Mouse (Mus musculus) intestine, postnatal 0 days (tissue): ENCODE measurements at regions not wholly inside any gene's neighbourhood (a gene's known extent, or its start where the extent isn't known, plus 50 kb on each side); places are given as distances from the start of the nearest gene placed in this dataset.

Source experiments
- ATAC-seq: fragments of 200-750 bp; cut with Nextera tagmentation; 2 replicates; pipeline ENCODE4 v1.8.0; 2017; ENCODE audit warnings: mild to moderate bottlenecking, moderate TSS enrichment, moderate library complexity
- H3K27ac ChIP-seq: fragments of 300-500 bp; sonication (generic); 2 replicates; pipeline ENCODE4 v1.5.1; 2014; ENCODE audit warnings: mild to moderate bottlenecking, low read depth, low read length, moderate library complexity
- H3K27me3 ChIP-seq: fragments of 300-500 bp; sonication (generic); replicated peaks from 2 replicates; pipeline ENCODE4 v1.6.1; 2014; ENCODE audit warnings: low read length, mixed read lengths; ENCODE audit not compliant: control insufficient read depth, insufficient read depth
- H3K36me3 ChIP-seq: fragments of 300-500 bp; sonication (generic); 2 replicates; pipeline ENCODE4 v1.6.1; 2014; ENCODE audit warnings: mild to moderate bottlenecking, moderate library complexity; ENCODE audit not compliant: control insufficient read depth, insufficient read depth
- H3K4me1 ChIP-seq: fragments of 300-500 bp; sonication (generic); replicated peaks from 2 replicates; pipeline ENCODE4 v1.6.1; 2014; ENCODE audit warnings: antibody characterized with exemption, low read length, mixed read lengths; ENCODE audit not compliant: control insufficient read depth, insufficient read depth
- H3K4me2 ChIP-seq: fragments of 300-500 bp; sonication (generic); replicated peaks from 2 replicates; pipeline ENCODE4 v1.6.1; 2014; ENCODE audit warnings: low read depth, mild to moderate bottlenecking, moderate library complexity
- H3K4me3 ChIP-seq: fragments of 300-500 bp; sonication (generic); 2 replicates; pipeline ENCODE4 v1.5.1; 2014; ENCODE audit warnings: low read depth, low read length
- H3K9ac ChIP-seq: fragments of 300-500 bp; sonication (generic); 2 replicates; pipeline ENCODE4 v1.6.1; 2014; ENCODE audit warnings: mild to moderate bottlenecking, low read depth, low read length
- H3K9me3 ChIP-seq: fragments of 300-500 bp; sonication (generic); 2 replicates; pipeline ENCODE4 v1.6.1; 2016; ENCODE audit warnings: mixed run types; ENCODE audit not compliant: control insufficient read depth
- CTCF ChIP-seq: sonication (generic); IDR thresholded peaks from 2 replicates; pipeline ENCODE4 v1.5.1; 2016; ENCODE audit warnings: low read depth, mild to moderate bottlenecking, control low read depth, antibody characterized with exemption, moderate library complexity
- WGBS: fragments of 180-500 bp; shearing (Covaris S2); extraction: QIAGEN DNeasy Blood & Tissue Kit; methylation state at CpG from one replicate; pipeline ENCODE4 v1.1.7; 2014; 5-methylcytosine and 5-hydroxymethylcytosine counted together

DNA sequence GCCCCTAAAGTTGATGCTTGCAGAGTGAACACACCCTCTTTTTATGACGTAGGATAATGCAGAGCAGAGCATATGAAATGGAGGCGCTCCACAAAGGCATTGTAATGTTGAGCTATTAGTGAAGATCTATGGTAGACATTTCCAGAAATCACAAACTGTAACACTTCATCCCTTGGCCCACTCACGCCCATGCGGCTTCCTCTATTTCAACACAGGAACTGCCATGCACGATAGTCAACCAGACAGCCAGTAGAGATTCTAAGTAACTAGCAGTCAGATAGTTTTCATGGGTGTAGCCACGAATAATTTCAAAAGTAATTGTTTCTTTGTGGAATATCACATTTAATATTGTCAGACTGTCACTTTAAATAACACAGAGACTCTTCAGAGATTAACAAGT lies 141.6 kb upstream of the Slc16a7 start:
- no peak for TF ChIP-seq CTCF
- 80% methylated on average over 6 of the region's 6 CpGs for WGBS
- Histone ChIP-seq H3K4me1 (no peaks in the 10 kb centered on the region), H3K4me2 (no peak overlapping the region), H3K27me3 (no peaks in the 10 kb centered on the region), H3K9me3 (no peaks in the 10 kb centered on the region), H3K4me3 (no peak overlapping the region), H3K27ac (no peak overlapping the region), H3K36me3 (no peaks in the 10 kb centered on the region), H3K9ac (no peak overlapping the region)
- no peak for ATAC-seq

DNA sequence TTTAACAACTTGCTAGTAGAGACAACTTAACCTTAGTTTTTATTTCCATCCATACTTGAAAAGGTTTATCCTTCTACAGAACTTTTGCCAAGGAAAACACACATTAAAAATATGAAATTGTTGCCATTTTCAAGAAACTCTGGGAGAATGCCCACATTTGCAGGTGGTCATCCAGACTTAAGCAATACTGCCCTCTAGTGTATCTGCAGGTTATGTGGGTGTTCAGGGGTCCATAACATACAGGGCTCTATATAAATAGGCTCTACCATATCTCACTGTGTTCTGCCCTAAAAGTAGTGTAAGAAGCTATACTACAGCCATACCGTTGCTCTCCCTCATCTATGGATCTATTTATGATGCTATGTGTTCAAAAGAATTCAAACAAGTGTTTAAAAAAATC lies 149.1 kb upstream of the Slc16a7 start:
- H3K4me3 ChIP-seq = no peak overlapping the region
- 41% methylated on average over 1 of the region's 1 CpGs for WGBS
- no peaks in the 10 kb centered on the region for H3K36me3 ChIP-seq
- peak; percentile 80 for TF ChIP-seq CTCF
- H3K9ac ChIP-seq = no peak overlapping the region
- H3K9me3 ChIP-seq = no peaks in the 10 kb centered on the region
- H3K27me3 ChIP-seq = no peaks in the 10 kb centered on the region
- H3K27ac ChIP-seq = no peak overlapping the region
- no peak for ATAC-seq
- no peaks in the 10 kb centered on the region for H3K4me1 ChIP-seq
- H3K4me2 ChIP-seq = no peak overlapping the region

DNA sequence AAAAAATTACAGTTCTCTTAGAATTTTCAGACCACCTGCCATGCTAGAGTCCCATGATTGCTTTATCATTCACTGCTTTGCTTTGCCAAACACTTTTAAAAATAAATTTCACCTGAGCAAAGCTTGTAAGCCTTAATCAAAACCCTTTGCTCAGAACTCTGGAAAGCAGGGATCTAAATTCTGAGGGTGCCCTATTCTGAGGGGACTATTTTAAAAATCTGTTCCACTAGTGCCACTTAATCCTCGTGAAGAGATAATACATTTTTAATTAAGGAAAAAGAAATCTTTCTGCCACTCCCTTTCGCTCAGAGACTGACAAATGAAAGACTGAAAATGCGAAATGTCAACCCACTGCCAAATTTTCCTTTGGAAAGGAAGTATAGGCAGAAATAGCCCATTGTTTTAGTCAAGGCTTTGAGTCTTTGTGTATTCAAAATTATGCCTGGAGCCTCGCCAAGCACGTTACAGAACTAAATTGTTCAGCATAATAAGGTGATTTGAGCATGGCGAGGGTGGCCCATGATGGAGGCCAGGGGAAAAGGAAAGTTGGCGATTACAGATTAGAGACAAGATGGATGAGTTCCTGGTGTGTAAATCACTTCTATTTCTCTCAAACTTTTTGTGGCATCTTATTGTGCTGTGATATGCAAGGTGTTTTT lies 197.4 kb upstream of the Slc16a7 start:
- Histone ChIP-seq H3K4me3 (no peak overlapping the region), H3K4me1 (no peaks in the 10 kb centered on the region), H3K27me3 (no peaks in the 10 kb centered on the region), H3K9me3 (no peaks in the 10 kb centered on the region), H3K27ac (no peak overlapping the region), H3K36me3 (no peaks in the 10 kb centered on the region), H3K4me2 (no peak overlapping the region), H3K9ac (no peak overlapping the region)
- ATAC-seq = no peak
- WGBS = 72% methylated on average over 7 of the region's 7 CpGs
- no peak for TF ChIP-seq CTCF

DNA sequence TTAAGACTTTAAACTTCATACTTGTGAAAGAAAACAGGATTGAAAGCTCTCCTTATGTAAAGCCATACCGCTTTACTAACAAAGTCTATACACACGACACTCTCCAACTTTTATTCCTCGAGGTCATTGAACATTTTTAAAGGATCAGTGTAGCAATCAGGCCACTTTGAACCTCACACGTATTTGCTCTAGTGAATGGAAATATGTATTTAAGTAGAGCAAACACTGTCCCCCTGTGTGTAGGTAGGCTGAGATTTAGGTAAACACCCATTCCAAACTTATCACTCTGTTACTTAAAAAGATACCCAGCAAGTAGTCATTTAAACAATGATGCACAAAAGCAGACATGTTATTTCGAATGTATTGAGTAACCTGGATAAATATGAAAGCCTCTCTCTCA lies 203.7 kb upstream of the Slc16a7 start:
- WGBS = 54% methylated on average over 5 of the region's 5 CpGs

DNA sequence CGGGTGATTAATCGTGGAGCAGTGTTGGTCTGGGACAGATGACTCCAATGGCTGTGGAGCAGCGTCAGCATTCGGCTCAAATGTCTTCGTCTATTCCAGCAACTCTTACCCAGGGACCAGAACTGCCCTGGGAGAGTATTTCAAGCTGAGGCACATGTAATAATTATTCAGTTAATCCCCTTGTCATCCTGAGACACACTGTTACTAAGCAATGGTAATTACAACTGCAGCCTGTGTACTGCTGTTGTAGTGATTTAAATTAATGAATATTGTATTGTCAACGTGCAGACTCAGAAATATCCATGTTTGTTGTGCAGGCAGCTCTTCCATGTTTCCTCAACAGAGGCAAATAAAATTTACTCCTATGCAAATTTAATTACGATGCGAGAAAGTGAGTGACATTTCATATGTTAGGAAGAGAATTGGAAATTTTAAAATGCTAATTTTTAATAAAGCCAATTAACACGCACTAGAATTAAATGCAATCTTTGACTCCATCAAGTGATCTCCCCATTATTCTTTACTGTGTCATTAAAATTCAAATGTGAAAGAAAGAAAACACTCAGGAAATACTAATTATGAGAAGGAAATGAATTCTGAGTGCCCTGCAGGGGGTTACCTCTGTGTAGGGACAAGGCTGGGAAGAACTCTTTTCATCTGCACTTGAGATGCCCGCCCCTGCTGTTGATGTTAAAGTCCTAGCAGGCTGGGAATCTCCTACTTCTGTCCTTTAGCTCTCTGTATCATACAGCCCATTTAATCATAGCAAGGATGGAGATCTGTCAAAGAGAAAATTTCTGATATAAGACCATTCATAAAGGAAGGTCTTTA lies 218.7 kb upstream of the Slc16a7 start:
- no peaks in the 10 kb centered on the region for H3K9me3 ChIP-seq
- no peaks in the 10 kb centered on the region for H3K27me3 ChIP-seq
- no peak overlapping the region for H3K4me2 ChIP-seq
- H3K4me1 ChIP-seq = no peaks in the 10 kb centered on the region
- 77% methylated on average over 10 of the region's 10 CpGs for WGBS
- no peak for TF ChIP-seq CTCF
- no peak for ATAC-seq
- H3K27ac ChIP-seq = no peak overlapping the region
- H3K4me3 ChIP-seq = no peak overlapping the region
- H3K36me3 ChIP-seq = no peaks in the 10 kb centered on the region
- no peak overlapping the region for H3K9ac ChIP-seq

More for the DNA sequence above, 203.7 kb upstream of the Slc16a7 start:
- ATAC-seq = no peak
- Histone ChIP-seq H3K4me1 (no peaks in the 10 kb centered on the region), H3K9ac (no peak overlapping the region), H3K4me3 (no peak overlapping the region), H3K36me3 (no peaks in the 10 kb centered on the region), H3K4me2 (no peak overlapping the region), H3K9me3 (no peaks in the 10 kb centered on the region), H3K27ac (no peak overlapping the region), H3K27me3 (no peaks in the 10 kb centered on the region)
- TF ChIP-seq CTCF = no peak

DNA sequence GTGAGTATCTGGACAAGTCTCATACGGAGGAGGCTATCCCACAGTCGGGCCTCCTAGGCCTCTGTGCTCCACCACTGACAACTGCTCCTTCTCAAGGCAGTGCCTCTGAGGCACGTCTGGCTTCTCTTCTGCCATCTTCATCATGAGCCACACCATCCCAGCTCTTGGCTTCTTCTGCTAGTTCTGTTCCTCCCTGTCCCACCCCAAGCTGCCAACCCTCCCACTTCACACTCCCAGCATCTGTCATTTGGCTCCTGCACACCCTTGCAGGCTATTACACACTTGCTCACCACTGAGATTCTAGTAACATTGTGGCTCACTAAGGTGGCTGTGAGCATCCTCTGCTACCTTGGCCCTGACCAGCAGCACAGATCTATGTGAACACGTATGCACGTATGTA lies 221.1 kb upstream of the Slc16a7 start:
- Histone ChIP-seq H3K9ac (no peak overlapping the region), H3K27me3 (no peaks in the 10 kb centered on the region), H3K9me3 (no peaks in the 10 kb centered on the region), H3K4me3 (no peak overlapping the region), H3K27ac (no peak overlapping the region), H3K4me1 (no peaks in the 10 kb centered on the region), H3K4me2 (no peak overlapping the region), H3K36me3 (no peaks in the 10 kb centered on the region)
- no peak for ATAC-seq
- WGBS = 71% methylated on average over 5 of the region's 5 CpGs
- TF ChIP-seq CTCF = no peak
